Mouse (Mus musculus): Measurements from ENCODE around the gene Surf2. TPM values are rescaled to one million over a fixed set of nuclear protein-coding genes. Genes with fewer than 3 reads are reported as not detected.

Gene Surf2
- polyA plus RNA-seq (2017; shearing (Covaris generic)) = 76.7 TPM

DNA sequence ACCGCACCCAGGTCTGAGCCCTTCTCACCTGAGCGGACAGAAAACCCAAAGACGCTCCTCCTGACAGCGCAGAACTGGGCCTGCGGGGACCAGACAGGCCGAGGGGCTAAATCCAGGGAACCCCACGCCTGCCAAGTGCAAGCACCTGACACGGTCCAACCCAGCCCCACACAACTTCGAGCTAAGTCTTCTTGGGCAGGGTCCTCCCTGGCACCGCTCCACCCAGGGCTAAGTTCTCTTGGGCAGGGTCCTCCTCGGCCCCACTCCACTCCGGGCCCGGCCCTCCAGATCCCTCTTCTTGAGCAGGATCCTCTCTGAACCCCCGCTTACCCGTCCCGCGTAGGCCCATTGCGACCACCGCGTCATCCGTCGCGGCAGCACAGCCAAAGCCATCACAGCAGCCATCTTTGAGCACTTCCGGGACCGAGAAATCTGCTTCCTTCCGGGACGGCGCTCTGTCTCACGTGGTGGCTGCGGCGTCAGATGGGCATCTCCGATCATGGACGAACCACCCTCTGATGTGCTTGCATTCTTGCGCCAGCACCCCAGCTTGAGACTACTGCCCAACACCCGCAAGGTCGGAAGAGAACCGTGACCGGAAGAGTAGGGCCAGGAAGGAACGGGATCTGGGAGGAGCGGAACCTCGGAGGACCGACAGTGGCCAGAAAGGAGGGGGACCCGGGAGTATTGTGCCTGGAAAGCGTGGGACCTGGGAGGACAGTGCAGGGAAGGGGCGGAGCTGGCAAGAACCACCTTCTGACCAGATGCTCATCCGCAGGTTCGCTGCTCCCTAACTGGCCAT, at the start of gene Surf2, which contains the start of gene Surf1:
Gene Surf2, plus strand, starts transcription at position 441 of the 802 bp plus-strand sequence.
Gene Surf1, minus strand, starts transcription at position 604 of the 802 bp plus-strand sequence.

GRCm38 (mm10) chr2:26902467-26903220, 13.5 kb upstream of the Surf2 start, which contains the start of gene Surf6:
Surf6 (minus strand) TSS chr2:26902879.

GRCm38 (mm10) chr2:26910124-26910993, 5.8 kb upstream of the Surf2 start, which contains the start of the genes Med22 and Rpl7a:
Med22 (minus strand) TSS chr2:26910677.
Rpl7a (plus strand) TSS chr2:26910764.

GRCm38 (mm10) chr2:26933304-26934055, 17.3 kb downstream of the Surf2 start, which contains the start of the genes Surf4 and Stkld1:
Surf4 (minus strand) TSS chr2:26933928.
Stkld1 (plus strand) TSS chr2:26934047.

DNA sequence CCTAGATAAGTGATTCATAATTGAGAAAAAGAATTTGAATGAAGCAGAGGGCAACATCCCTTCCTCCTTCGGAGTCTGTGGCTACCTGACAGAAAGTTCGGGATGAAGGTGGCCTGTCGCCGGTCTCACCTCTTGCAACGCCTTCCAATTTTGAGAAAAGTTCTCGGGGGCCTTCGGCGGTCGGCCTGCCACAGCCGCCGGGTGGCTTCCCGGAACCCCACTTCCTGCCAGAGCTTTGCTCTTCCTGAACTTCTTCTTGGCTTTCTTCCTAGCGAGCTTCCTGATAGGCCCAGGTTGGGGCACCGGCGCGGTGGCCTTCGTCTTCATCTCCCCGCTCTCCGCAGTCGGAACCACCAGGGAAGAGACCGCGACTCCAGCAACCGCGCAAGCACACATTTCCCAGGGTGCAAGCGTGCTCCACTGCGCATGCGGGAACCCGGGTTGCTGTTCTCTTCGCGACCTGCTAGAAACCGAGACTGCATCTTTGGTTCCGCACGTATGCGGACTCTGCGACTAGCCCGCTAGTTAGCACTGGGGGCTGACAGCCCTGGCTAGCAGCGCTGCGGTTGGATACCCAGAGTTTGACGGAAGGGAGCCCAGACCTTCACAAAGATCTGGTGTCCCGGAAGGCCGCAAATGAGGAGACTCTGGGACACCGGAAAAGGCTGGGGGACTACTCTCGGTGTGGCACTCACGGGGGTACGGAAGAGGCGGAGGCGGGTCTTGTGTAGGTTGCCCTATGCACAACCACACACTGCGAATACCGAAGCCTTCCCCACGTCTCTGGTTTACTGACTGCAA, 48.0 kb downstream of the Surf2 start, which contains the start of gene Rexo4:
Gene Rexo4, minus strand, starts transcription at position 464 of the 801 bp plus-strand sequence.

Other genes with a start within 250 kb of the Surf2 start
- 0.65 TPM for gene Lcn4, start 245.1 kb upstream of the Surf2 start, polyA plus RNA-seq (2017; shearing (Covaris generic))
- not detected for gene Abo, start 51.4 kb upstream of the Surf2 start, polyA plus RNA-seq (2017; shearing (Covaris generic))
- gene Surf6, start 13.5 kb upstream of the Surf2 start, polyA plus RNA-seq (2017; shearing (Covaris generic)) = 48.2 TPM
- 49.9 TPM for gene Med22, start 5.7 kb upstream of the Surf2 start, polyA plus RNA-seq (2017; shearing (Covaris generic))
- gene Rpl7a, start 5.6 kb upstream of the Surf2 start, polyA plus RNA-seq (2017; shearing (Covaris generic)) = 266 TPM
- gene Surf1, start 163 bp downstream of the Surf2 start, polyA plus RNA-seq (2017; shearing (Covaris generic)) = 116 TPM
- gene Surf4, start 17.6 kb downstream of the Surf2 start, polyA plus RNA-seq (2017; shearing (Covaris generic)) = 181 TPM
- gene Stkld1, start 17.7 kb downstream of the Surf2 start, polyA plus RNA-seq (2017; shearing (Covaris generic)) = 0.57 TPM
- 83.9 TPM for gene Rexo4, start 48.0 kb downstream of the Surf2 start, polyA plus RNA-seq (2017; shearing (Covaris generic))
- not detected for gene Adamts13, start 57.0 kb downstream of the Surf2 start, polyA plus RNA-seq (2017; shearing (Covaris generic))
- gene Cacfd1, start 93.6 kb downstream of the Surf2 start, polyA plus RNA-seq (2017; shearing (Covaris generic)) = 32.6 TPM
- gene Slc2a6, start 111.6 kb downstream of the Surf2 start, polyA plus RNA-seq (2017; shearing (Covaris generic)) = 5.2 TPM
- gene Mymk, start 155.8 kb downstream of the Surf2 start, polyA plus RNA-seq (2017; shearing (Covaris generic)) = not detected
- 0.24 TPM for gene Adamtsl2, start 163.0 kb downstream of the Surf2 start, polyA plus RNA-seq (2017; shearing (Covaris generic))
- gene Fam163b, start 226.1 kb downstream of the Surf2 start, polyA plus RNA-seq (2017; shearing (Covaris generic)) = 0.16 TPM
- not detected for gene Dbh, start 248.9 kb downstream of the Surf2 start, polyA plus RNA-seq (2017; shearing (Covaris generic))